Mouse (Mus musculus): ENCODE measurements at regions not wholly inside any gene's neighbourhood (a gene's known extent, or its start where the extent isn't known, plus 50 kb on each side); places are given as distances from the start of the nearest gene placed in this dataset.
A peak's percentile ranks its signal among the peaks of the same experiment; 100 is the strongest.

DNA sequence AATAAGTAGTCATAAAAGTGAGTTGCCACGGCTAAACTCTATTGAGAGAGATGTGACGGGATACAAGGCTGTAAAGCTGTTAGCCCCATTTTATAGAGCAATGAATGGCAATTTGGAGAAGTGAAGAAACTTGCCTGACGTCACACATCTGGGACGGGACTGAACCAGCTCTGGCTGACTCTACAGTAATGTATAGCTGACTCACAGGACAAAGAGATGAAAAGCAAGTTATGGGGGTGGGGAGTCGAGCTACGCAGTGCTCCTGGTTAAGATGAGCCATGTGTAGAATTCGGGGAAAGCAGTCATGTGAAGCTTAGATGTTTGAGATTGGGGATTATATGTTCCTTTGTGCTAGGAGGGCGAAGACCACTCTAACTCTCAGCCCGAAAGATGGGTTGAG lies 72.2 kb upstream of the Boc start:
- DNase-seq (ENCODE audit: low spot score in 2 of 2): no peak

DNA sequence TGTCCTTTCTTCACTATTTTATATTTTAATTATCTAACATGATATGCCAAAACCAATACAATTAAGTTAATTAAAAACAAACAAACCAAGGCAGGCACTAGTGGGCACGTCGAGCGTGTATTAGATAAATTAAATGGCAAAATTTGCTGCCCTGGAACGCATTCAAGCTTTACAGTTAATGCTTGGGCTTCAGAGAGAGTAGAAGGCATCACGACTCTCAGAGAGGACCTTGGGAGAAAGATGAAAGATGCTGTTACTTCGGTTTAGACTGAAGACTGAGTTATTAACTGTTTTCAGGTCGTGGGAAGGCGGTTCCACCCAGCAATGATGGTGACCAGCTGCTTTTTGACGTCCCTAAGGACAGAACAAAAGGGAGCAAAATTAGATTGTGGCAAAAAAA lies 71.7 kb upstream of the Boc start:
- no peak for DNase-seq (ENCODE audit: low spot score in 2 of 2)

DNA sequence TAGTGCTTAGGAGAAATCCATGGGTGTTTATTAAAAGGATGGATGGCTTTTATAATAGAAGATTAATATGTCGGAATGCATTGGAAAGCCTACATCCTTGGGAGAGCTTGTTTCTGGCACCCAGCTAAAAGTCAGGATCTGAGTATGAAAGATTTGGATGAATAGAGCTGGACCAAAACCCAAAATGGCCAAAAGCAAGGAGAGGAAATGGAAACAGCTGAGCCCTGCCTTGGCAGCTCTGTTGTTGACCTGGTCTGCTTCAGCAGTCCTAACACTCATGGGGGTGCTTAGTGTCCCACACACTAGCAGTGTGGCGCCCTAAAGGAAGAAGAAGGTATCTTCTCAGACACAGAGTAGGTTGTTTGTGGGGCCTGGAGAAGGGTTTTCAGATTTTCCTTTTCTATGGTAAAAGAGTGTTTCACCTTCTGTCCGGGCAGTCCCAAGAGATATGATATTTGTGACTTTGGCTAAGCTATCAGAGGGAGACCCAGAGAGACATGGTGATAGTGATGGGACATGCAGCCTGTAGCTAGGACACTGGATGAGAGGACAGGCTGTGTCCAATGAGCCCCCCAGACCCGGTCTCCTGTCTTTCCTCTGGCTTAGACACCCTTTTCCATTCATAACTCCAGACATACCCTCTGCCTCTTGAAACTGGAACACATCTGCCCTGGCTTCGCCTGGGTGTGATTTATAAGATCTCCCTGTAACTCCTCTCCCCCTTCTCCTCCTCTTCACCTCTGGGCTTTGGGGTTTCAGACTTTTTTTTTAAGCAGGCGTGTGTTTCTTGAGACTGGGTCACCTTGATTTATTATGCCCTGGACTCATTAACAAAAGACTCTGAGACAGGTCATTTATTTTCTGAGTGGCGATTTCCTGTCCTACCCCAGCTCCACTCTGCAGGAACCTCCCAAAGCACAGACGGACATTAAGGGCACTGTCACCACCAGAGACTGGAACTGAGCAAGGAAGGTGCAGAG lies 70.9 kb upstream of the Boc start:
- no peak for DNase-seq (ENCODE audit: low spot score in 2 of 2)

DNA sequence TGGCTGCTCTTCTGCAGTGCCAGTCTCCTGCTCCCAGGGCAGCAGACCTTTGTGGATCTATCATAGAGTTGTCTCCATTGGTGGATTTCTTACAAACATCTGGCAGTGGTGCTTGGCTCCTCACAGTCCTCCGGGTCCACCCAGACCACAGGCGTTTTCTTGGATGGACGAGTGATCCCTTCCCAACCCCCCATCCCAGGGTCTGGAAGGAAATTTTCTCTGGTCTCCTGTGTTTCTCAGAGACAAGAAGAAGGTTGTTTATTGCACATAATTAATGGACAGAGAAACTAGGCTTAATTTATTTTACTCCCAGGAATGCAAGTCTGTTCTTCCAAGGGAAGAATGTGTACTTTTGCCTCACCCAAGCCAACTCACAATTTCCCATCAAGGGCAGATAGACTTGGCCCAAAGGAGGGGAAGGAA lies 67.2 kb upstream of the Boc start:
- no peak for DNase-seq (ENCODE audit: low spot score in 2 of 2)

DNA sequence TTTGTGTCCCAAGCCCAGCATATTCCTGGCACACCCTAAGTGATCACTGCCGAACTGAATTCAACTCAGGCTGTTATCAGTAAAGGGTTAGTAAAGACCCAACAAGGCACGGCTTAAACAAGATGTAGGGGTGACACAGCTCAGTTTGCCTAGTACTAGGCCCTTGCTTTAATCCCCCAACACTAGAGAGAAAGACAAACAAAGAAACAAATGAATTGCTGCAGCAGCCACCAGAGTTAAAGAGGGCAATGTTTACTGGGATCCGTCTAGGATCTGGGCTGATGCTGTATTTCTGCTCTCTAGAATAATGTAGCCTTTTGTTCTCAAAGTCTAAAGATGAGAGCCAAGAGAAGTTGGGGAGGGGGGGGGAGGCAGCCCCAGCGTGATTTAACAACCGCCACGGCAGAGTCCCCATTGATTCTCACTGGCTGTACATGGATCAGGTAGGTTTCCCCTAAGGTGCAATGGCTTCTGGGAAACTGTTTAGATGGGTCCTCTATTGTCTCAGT lies 66.5 kb upstream of the Boc start:
- no peak for DNase-seq (ENCODE audit: low spot score in 2 of 2)

DNA sequence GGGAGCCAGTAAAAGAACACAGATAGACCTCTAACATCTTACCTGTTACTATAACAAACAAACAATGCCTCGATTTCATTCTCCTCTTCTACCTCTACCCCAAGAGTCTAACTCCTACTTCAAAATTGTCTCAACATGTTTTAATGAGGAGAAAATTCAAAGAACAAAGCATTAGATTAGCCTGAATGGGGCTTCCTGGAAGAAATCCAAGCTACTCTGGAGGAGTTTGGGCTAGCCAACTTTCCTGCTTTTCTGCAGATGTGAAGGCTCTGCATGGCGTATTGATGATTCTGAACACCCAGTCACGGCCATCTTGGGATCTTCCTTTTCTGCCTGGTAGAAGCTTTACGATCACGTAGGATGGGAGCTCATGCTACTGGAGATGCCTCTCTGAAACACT lies 62.9 kb upstream of the Boc start:
- DNase-seq (ENCODE audit: low spot score in 2 of 2): no peak

DNA sequence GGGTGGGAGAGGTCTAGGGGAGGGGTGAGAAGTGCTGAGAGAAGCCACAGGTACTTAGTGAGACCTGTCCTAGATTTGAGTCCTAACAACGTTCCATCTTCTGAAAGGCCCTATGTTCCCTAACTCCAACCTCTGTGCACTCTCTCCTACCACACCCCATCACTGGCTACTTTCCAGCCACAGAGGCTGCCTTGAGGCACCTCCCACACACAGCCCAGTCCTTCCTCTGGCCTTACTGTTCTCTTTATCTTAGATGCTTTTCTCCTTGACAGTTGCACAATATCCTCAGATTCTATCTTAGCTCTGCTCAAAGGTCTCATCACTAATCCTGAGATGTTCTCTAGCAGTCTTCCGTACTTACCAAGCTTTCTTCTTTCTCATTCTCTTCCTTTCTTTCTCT lies 61.8 kb upstream of the Boc start:
- DNase-seq (ENCODE audit: low spot score in 2 of 2): no peak

DNA sequence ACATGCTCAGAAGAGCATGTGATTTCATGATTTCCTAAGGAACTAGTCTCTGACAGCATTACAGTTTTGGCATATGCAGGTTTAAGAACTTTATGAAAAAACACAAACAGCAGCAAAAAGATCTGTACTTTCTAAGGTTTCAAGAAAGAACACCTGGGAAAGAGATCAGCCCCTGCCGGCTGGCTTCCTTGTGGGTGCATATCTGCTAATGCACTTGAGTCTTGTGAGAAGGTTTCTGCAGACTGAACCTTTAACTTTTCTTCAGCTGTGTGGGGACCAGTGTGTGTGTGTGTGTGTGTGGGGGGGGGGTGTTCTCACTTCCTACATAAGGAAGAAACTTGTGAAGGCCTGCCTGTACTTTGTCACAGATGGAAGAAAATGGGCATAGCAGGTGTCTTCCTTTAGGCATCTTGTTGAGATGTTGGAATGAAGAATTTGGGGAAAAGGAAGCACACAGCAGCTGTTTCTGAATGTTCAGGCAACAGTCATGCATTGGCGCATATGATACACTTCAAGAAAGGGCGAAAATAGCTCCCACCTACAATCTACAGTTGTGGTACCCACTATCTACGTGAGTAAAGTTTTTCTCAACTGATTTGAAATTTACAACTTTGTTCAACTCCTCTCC lies 60.9 kb upstream of the Boc start:
- DNase-seq (ENCODE audit: low spot score in 2 of 2): no peak

DNA sequence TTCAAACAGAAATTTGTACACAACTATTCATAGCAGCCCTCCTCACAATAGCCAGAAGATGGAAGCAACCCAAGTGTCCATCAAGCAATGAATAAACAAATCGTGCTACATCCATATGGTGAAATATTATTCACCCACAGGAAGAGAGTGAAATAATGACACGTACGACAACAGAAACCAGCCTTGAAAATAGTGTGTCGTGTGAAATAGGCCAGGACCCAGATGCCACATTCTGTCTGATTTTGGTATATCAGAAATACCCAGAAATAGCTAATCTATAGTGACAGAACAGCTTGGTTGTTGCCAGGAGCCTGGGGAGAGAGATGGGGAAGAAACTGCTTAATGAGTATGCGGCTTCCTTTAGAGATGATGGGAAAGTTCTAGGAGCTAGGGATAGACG lies 58.3 kb upstream of the Boc start:
- DNase-seq (ENCODE audit: low spot score in 2 of 2): no peak

DNA sequence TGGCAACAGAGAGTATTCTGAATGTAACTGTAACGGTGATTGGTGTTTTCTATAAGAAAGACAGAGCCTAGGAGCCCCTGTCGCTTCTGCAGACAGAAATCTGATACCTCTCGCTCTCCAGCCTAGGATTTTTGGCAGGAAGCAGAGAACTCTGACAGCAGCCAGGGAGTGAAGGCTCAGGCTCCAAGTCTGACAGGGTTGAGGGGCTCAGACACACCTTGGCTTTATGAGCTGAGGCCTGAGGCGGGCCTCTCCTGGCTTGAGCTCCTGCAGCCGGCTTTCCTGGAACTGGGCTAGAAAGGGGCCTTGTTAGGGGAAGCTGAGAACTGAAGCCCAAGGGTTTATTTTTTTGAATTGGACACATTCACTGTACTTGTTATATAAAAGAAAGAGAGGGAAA lies 57.7 kb upstream of the Boc start:
- DNase-seq (ENCODE audit: low spot score in 2 of 2): no peak

DNA sequence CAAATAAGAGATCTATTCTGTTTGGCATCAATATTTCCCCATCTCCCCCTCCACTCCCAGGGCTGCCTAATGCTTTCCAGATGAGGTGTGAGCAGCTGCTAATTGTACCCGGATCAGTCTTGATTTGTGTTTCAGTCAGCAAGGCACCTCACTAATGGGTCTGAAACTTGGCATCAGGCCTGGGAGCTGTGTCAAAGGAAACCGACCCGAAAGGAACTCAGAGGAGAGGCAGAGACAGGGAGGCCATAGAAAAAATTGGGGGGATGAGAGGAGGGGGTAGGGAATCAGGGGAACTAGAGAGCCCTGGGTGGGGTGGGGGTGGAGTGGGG lies 57.1 kb upstream of the Boc start:
- peak in 1 of 2 experiments; percentile 55 for DNase-seq (ENCODE audit: low spot score in 2 of 2)

DNA sequence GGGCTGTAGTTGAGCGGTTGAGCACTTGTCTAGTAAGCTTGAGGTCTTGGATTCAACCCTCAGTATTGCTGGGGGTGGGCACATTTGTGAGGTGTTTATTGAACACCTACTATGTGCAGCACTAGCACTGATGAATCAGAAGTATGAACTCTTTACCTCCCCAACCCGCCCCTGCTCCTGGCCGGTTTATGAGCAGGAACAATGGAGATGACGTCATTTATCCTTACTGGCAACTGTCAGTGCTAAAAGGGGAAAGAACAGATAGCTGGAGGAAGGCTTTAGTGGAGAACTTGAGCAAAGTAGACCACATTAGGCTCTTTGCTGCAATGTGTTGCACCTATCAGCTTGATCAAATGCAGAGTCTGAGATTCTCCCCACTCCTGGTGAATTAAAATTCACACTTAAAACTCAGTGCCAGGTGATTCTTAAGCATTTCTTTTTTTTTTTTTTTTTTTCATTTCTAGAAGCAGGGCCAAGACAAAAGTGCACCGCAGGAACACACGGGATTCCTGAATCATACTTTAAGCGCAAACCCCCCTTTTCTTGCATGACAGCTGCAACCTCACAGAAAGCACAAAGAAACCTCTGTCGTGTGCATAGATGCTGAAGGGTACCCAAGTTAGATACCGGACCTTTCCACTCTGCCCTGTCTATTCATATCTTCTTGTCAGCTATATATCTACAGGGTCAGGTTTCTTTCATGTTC lies 56.6 kb upstream of the Boc start:
- DNase-seq (ENCODE audit: low spot score in 2 of 2): no peak

DNA sequence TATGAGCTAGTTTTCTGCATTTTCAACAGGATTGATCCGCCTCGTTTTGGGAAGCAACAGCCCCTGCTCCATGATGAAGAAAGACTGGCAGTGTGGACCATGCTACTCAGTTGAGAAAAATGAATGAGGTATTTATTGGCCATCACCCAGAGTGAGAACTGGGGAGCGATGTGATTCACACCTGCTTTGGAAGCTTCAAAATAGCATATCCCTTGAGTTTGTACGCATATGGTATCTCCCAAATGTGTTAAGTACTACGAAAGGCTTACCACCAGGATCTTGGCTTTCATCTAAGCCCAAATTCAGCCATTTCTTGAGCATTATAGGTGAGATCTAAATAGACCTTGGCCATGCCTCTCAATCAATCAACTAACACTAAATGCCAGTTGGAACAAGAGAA lies 55.5 kb upstream of the Boc start:
- DNase-seq (ENCODE audit: low spot score in 2 of 2): no peak

DNA sequence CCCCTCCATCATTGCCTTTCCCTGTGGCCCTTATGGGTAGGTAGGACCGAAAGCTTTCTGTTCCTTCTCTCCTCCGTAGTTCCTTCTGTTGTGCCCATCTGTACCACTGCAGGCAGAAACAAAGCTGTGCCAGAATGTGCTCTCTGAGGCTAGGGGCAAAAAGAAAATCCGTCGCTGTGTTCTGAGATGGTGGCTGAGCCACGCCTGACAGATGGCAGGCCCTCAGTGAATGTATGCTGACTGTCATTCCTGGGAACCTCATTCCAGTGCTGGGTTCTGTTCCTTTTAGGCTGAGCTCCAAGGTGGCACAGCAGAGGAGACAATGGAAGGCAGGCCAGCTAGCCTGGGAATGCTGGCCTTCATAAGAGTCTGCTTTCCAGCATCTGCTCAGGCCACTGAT lies 54.0 kb upstream of the Boc start:
- no peak for DNase-seq (ENCODE audit: low spot score in 2 of 2)

DNA sequence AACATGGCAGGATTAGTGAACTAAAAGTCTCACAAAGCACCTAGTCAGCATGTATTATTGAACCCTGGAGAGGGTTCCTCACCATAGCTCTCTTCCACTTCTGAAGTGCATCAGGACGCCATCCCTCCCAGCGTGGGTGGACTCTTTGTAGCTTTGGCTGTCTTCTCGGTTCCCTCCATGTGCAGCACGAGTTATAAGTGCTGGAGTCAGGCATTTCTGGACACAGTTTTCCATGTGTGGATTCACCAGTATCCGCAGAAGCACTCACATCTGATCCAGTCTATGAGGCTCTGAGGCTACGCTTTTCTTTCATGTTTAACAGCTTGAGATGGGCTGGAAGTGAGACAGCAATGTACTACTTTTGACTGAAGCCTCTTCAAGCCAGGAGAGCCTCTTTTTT lies 52.8 kb upstream of the Boc start:
- no peak for DNase-seq (ENCODE audit: low spot score in 2 of 2)

DNA sequence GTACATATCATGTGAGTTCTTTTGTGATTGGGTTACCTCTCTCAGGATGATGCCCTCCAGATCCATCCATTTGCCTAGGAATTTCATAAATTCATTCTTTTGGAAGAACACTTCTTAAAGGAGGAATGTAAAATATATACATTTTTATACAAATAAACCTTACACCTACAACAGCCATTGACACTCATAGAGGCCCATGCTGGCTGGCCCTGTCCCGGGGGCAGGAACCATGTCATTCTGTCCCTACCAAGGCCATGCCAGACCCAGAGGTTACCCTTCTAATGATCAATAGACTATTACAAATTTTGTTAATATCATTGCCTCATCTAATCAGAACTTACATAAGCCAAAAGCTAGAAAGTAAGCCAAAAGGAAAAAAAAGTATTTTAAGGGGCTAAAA lies 49.9 kb upstream of the Boc start:
- DNase-seq (ENCODE audit: low spot score in 2 of 2): no peak

Measured in layer of hippocampus, postnatal 10 days (tissue).